Mouse (Mus musculus) layer of hippocampus, adult 9-10 months (tissue): ENCODE measurements at regions not wholly inside any gene's neighbourhood (a gene's known extent, or its start where the extent isn't known, plus 50 kb on each side); places are given as distances from the start of the nearest gene placed in this dataset.

Source experiments
- DNase-seq: peaks from one replicate; pipeline ENCODE4 v3.0.0; 2022; ENCODE audit warnings: low spot score

GRCm38 (mm10) chr4:72329026-72329390 lies 128.3 kb upstream of the Tle1 start:
- DNase-seq, result no peak

GRCm38 (mm10) chr4:72328282-72329025 lies 127.7 kb upstream of the Tle1 start:
- no peak for DNase-seq

- no peak for DNase-seq
These were observed 124.2 kb upstream of the Tle1 start for GRCm38 (mm10) chr4:72324913-72325312.

DNA sequence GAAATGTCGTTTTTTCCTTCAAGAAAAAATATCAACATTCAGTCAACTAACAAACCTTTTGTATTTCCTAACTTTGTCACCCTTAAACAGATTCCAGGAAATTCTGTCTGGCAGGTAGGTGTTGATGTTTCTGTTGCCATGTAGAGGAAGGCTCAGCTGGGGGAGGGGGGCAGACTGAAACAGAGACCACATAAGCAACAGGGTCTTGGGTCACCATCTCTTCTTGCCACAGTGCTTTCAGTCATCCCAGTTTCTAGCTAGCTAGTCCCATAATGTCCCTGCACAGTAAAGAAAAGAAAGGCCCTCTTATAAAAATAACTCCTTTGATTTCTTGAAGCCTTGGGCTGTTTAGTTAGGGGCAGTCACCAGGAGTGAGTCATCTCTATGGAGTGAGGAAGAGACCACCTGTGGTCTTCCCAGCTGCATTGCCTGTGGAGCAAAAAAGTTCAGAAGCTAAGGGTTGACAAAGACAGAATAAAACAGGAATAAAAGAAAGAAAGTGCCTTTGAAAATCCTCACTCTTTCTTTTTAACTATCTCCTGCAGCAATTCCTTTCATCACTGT lies 84.5 kb upstream of the Tle1 start:
- DNase-seq, result no peak

GRCm38 (mm10) chr4:72250531-72250930 lies 49.8 kb upstream of the Tle1 start:
- no peak for DNase-seq
